Mouse (Mus musculus): ENCODE data around the gene Arhgap31. TPM values are rescaled to one million over a fixed set of nuclear protein-coding genes. Genes with fewer than 3 reads are reported as not detected.

Gene Arhgap31
- total RNA-seq, 2 experiments from 2014 or later = 19.9 to 20.6 TPM

GRCm38 (mm10) chr16:38624303-38624702 lies 88.8 kb downstream of the Arhgap31 start:
- intact Hi-C loops (cut with DNase I) = loop anchor here (10.0 kb wide), 1 partner anchor 190 kb away; no protein-coding TSS in a partner anchor
- DNase-seq (ENCODE audit: low spot score in 2 of 2) = no peak

GRCm38 (mm10) chr16:38622283-38622682 lies 90.8 kb downstream of the Arhgap31 start:
- intact Hi-C loops (cut with DNase I) = loop anchor here (10.0 kb wide), 1 partner anchor 193 kb away; no protein-coding TSS in a partner anchor

DNA sequence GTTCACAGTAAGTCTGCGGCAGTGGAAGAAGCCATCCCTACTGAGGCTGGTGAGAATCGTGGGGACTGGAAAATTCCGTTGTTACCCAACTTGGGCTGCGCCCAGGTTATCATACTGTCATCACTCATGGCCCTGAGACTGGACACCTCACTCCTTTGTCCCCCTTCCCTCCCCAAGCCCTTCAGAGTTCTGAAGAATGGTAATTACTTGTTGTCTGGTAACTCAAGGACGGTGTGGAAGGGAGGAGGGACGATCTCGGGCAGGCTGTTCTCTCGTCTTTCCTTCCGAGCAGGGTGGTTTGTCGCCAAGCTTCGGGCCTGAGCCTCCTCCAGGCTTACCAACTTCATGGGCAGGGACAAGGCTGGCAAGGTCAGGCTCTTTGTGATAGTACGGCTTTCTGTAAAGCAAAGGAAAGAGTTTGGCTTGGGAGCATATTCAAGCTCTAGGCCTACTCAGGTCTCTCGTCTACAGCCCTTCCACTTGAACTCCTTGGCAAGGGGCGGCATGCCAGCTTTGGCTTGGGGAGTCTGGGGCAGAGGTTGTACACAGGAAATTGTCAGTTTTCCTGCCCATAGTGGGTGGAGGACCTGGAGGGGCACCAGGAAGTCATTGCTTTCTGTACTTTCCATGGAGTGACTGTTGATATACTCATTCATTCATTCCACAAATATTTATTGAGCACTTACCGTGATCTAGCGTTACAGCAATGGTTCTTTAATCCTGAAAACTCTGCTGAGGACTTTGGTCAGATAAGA lies 92.2 kb downstream of the Arhgap31 start:
- no peak for DNase-seq (ENCODE audit: low spot score in 2 of 2)
- intact Hi-C loops (cut with DNase I) = loop anchor here (10.0 kb wide), 1 partner anchor 194 kb away; no protein-coding TSS in a partner anchor

More at GRCm38 (mm10) chr16:38622283-38622682, 90.8 kb downstream of the Arhgap31 start:
- DNase-seq (ENCODE audit: low spot score in 2 of 2) = peak in 1 of 2 experiments; percentile 41

- intact Hi-C loops (cut with DNase I) = no loop called here
- peak; percentile 85 to 90 for DNase-seq (ENCODE audit: low spot score in 2 of 2)
Observed at GRCm38 (mm10) chr16:38619054-38619453, 94.0 kb downstream of the Arhgap31 start.

GRCm38 (mm10) chr16:38617977-38618376 lies 95.1 kb downstream of the Arhgap31 start:
- DNase-seq (ENCODE audit: low spot score in 2 of 2) = no peak
- intact Hi-C loops (cut with DNase I) = no loop called here

- intact Hi-C loops (cut with DNase I) = no loop called here
- no peak for DNase-seq (ENCODE audit: low spot score in 2 of 2)
Observed at GRCm38 (mm10) chr16:38613646-38614045, 99.4 kb downstream of the Arhgap31 start.

- intact Hi-C loops (cut with DNase I) = no loop called here
- DNase-seq (ENCODE audit: low spot score in 2 of 2) = no peak
Observed at GRCm38 (mm10) chr16:38612646-38613045, 100.4 kb downstream of the Arhgap31 start.

GRCm38 (mm10) chr16:38609092-38609491 lies 104.0 kb downstream of the Arhgap31 start:
- no peak for DNase-seq (ENCODE audit: low spot score in 2 of 2)
- intact Hi-C loops (cut with DNase I) = no loop called here

- no peak for DNase-seq (ENCODE audit: low spot score in 2 of 2)
- intact Hi-C loops (cut with DNase I) = no loop called here
Observed at GRCm38 (mm10) chr16:38608687-38609086, 104.4 kb downstream of the Arhgap31 start.

DNA sequence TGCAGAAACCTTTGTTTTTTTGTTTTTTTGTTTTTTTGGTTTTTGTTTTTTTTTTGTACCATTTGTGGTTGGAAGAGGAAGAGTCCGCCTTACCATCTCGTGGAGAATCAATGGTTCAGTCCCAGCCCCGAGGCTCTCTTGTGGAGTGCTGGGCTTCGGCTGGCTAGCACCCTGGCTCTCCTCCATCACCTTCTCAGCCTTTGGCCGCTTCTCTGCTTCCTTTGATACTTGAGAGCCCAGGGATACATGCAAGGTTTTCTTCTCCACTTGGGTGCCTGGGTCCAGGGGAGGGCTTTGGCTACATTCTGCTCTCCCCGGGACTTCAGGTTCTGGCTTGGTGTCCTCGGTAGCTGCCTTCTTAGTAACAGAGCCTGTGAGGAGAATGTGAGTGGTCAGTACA lies 106.6 kb downstream of the Arhgap31 start:
- intact Hi-C loops (cut with DNase I) = no loop called here
- no peak for DNase-seq (ENCODE audit: low spot score in 2 of 2)

GRCm38 (mm10) chr16:38602989-38603804 lies 109.9 kb downstream of the Arhgap31 start:
- intact Hi-C loops (cut with DNase I) = no loop called here
- peak; percentile 12 to 52 for DNase-seq (ENCODE audit: low spot score in 2 of 2)

DNA sequence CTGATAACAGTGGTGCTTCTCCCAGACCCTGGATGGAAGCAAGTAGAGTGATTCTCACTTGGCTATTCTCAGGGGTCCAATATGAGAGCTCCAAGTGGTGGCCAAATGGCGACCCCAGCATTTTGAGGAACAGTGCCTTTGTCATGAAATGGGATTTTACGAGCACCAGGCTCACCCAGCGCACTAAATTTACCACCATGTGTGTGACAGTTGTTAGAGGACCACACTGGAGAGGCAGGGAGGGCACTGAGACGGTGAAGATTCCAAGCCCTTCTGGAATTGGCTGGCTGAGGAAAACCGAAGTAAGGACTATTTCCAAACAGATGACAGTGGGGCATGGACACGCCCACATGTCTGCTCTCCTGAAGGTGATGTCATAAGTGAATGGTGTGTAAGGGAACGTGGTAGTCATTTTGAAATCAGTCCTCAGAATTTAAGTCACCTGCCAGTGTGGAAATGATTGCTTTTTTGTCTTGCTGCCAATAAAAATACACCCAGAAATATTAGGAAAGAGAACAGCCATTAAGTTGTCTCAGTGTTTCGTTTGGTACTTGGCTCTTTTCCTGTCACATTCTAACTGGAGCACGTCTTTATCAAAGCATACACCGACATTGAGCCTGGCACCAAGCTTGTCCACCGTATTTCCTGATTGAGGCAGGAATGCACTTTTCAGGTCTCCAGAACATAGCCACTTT lies 113.9 kb downstream of the Arhgap31 start:
- intact Hi-C loops (cut with DNase I) = no loop called here
- DNase-seq (ENCODE audit: low spot score in 2 of 2) = no peak

- intact Hi-C loops (cut with DNase I) = no loop called here
- DNase-seq (ENCODE audit: low spot score in 2 of 2) = no peak
Observed at GRCm38 (mm10) chr16:38596651-38597050, 116.4 kb downstream of the Arhgap31 start.

- intact Hi-C loops (cut with DNase I) = no loop called here
- DNase-seq (ENCODE audit: low spot score in 2 of 2) = no peak
Observed at GRCm38 (mm10) chr16:38596099-38596498, 117.0 kb downstream of the Arhgap31 start.

DNA sequence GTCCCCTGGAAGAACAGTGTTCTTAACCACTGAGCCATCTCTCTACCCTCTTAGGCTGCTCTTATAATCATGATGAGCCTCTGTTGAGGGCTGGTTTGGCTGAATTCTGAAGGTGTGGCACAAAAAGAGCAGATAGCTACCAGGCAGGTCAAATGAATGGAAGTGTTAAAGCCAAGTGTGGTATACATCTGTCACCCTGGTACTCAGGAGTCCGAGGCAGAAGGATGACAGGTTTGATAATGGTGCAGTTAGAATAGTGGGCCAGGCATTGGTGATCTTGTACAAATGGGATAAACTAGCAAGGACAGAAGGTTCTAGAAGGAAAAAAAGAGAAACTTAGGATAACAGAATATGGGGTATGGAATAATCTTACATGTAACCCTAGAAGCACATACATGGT lies 118.6 kb downstream of the Arhgap31 start:
- intact Hi-C loops (cut with DNase I) = no loop called here
- no peak for DNase-seq (ENCODE audit: low spot score in 2 of 2)

DNA sequence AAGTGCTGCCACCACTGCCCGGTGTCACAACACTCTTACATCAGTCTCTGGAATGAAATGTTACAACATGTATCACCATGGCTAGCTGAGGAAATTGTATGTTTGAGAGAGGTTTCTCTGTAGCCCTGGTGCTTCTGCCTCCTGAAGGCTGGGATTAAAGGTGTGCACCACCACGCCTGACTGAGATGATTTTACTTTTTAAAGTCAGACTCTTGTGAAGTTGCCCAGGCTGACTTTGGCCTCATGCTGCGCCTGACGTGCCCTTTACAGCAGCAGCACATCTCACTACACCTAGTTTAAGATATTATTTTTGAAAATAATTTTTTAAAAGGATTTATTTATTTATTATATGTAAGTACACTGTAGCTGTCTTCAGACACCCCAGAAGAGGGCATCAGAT lies 120.1 kb downstream of the Arhgap31 start:
- DNase-seq (ENCODE audit: low spot score in 2 of 2) = no peak
- intact Hi-C loops (cut with DNase I) = no loop called here

- intact Hi-C loops (cut with DNase I) = no loop called here
Observed at GRCm38 (mm10) chr16:38592026-38592678, 120.9 kb downstream of the Arhgap31 start.

DNA sequence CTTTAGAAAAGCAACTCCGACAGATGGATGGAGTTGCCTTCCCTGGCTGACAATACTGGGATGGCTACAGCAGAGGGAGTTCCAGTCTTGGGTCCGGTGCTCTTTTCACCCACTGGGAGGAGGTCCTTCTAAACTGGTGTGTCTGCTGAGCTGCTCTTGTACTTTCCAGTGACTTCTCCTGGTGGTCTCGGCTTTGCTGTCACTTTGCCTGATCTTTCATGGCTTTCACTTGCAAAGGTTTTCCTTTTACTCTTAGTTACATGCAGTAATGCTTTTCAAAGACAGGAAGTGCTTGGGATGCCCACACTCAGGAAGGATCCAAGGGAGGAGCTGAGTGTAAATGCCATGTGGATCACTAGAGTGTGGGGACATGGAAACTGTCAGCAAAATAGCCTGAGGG lies 121.6 kb downstream of the Arhgap31 start:
- no peak for DNase-seq (ENCODE audit: low spot score in 2 of 2)
- intact Hi-C loops (cut with DNase I) = no loop called here

More at GRCm38 (mm10) chr16:38592026-38592678, 120.9 kb downstream of the Arhgap31 start:
- no peak for DNase-seq (ENCODE audit: low spot score in 2 of 2)

GRCm38 (mm10) chr16:38587572-38587971 lies 125.5 kb downstream of the Arhgap31 start:
- intact Hi-C loops (cut with DNase I) = no loop called here
- no peak for DNase-seq (ENCODE audit: low spot score in 2 of 2)
